Mouse (Mus musculus) ES-Bruce4 (cell line): ENCODE results near the gene Traf5. TPM values are rescaled to one million over a fixed set of nuclear protein-coding genes. Genes with fewer than 3 reads are reported as not detected.

ENCODE experiments used
- H3K27ac ChIP-seq: 2 replicates; pipeline ENCODE4 v1.5.1; 2012; ENCODE audit warnings: low read length, inconsistent platforms; ENCODE audit not compliant: insufficient read depth
- H3K27me3 ChIP-seq: 2 replicates; pipeline ENCODE4 v1.6.1; 2012; ENCODE audit warnings: mild to moderate bottlenecking, low read length, inconsistent platforms; ENCODE audit not compliant: control insufficient read depth, poor library complexity, insufficient read depth, severe bottlenecking
- H3K36me3 ChIP-seq: 2 replicates; pipeline ENCODE4 v1.6.1; 2012; ENCODE audit warnings: inconsistent platforms, mild to moderate bottlenecking, low read length, moderate library complexity; ENCODE audit not compliant: control insufficient read depth, poor library complexity, insufficient read depth, severe bottlenecking
- H3K4me1 ChIP-seq: one replicate; pipeline ENCODE4 v1.8.1; 2011; ENCODE audit warnings: low read length; ENCODE audit not compliant: control insufficient read depth, insufficient read depth
- H3K4me3 ChIP-seq: 2 replicates; pipeline ENCODE4 v1.5.1; 2011; ENCODE audit warnings: low read depth, mild to moderate bottlenecking, low read length
- H3K9ac ChIP-seq: 2 replicates; pipeline ENCODE4 v1.6.1; 2012; ENCODE audit warnings: low read depth, mild to moderate bottlenecking, inconsistent platforms; ENCODE audit not compliant: poor library complexity, severe bottlenecking
- H3K9me3 ChIP-seq: replicated peaks from 2 replicates; pipeline ENCODE4 v1.6.1; 2012; ENCODE audit warnings: mild to moderate bottlenecking, low read length, inconsistent platforms; ENCODE audit not compliant: control insufficient read depth, poor library complexity, insufficient read depth, severe bottlenecking
- CTCF ChIP-seq: IDR thresholded peaks from one replicate; pipeline ENCODE4 v1.8.1; 2011; ENCODE audit warnings: low read depth, low read length
- EP300 ChIP-seq: IDR thresholded peaks from 2 replicates; pipeline ENCODE4 v1.6.1; 2011; ENCODE audit warnings: low read depth, low read length; ENCODE audit not compliant: insufficient read depth
- POLR2A ChIP-seq: IDR thresholded peaks from one replicate; pipeline ENCODE4 v1.8.1; 2011; ENCODE audit warnings: low read length; ENCODE audit not compliant: insufficient read depth
- polyA plus RNA-seq: library from polyadenylated mRNA; stranded (reverse); fragments of >200 nt; gene quantifications from 2 replicates; pipeline ENCODE4 v1.2.4, GENCODE M21; 2011; ENCODE audit warnings: low read depth; ENCODE audit not compliant: missing spikeins, insufficient read depth, insufficient read length

The Traf5 gene
- polyA plus RNA-seq, 1 experiment, result 0.81 TPM

DNA sequence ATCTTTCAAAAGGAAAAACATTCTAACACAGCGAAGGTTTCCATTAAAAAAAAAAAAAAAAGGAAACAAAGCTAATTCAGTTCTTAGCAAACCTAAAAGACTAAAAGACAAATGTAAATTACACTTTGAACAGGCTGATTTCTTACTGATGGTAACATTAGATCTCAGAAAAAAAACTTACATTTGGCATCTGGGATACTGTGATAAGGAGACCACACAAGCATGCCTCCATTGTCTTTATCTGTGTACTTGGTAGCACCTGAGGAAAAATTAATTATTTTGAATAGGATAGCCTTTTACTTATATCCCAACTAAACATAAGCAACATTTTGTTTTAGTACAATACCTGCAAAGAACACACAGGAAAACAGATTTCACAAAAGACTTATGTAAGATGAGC lies 37.8 kb upstream of the Traf5 start:
- H3K36me3 ChIP-seq, result no peaks in the 10 kb centered on the region
- H3K9me3 ChIP-seq, result no peaks in the 10 kb centered on the region
- no peaks in the 10 kb centered on the region for H3K27me3 ChIP-seq

DNA sequence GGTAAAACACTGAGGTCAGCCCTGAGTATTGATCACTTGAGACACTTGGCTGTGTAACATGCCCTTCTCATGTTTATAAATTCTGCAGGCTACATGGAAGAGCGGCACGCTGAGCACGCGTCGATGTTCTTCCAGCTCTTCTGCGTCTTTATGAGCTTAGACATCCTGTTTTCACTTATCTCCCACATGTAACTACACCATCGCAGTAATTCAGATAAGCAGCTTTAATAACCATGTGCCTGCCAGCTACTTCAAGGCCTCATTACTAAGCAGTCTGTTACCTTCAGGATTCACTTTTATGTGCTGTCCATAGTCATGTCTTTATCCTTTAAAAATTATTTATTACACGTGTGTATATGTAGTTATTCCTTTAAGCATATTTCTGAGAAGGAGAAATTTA lies 36.0 kb upstream of the Traf5 start:
- TF ChIP-seq POLR2A (no peak), CTCF (no peak), EP300 (no peak)
- no peak overlapping the region for H3K4me3 ChIP-seq
- no peaks in the 10 kb centered on the region for H3K9me3 ChIP-seq
- H3K36me3 ChIP-seq, result no peaks in the 10 kb centered on the region
- H3K27ac ChIP-seq, result no peak overlapping the region
- no peak overlapping the region for H3K9ac ChIP-seq
- H3K27me3 ChIP-seq, result no peaks in the 10 kb centered on the region
- H3K4me1 ChIP-seq, result no peaks in the 10 kb centered on the region

More for the DNA sequence above, 37.8 kb upstream of the Traf5 start:
- no peak overlapping the region for H3K4me3 ChIP-seq
- TF ChIP-seq EP300 (no peak), POLR2A (no peak), CTCF (no peak)
- no peak overlapping the region for H3K9ac ChIP-seq
- H3K4me1 ChIP-seq, result no peaks in the 10 kb centered on the region
- no peak overlapping the region for H3K27ac ChIP-seq

DNA sequence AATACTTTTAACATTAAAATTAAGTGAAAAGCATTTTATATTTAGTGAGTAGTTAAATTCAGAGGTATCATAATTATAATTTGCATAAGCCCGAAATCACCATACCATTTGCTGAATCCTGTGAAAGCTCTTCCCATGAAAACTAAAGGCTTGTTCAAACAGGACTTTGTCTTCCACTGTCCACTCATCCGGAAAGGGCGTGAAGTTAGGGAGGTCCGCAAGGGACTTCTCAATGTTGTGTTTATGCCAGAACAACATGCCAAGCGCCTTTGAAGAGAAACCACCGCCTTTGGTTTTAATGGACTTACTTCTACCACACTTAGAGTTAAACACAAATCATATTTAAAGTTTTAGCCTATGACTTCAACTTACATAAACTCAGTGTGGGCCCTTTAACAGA lies 33.4 kb upstream of the Traf5 start:
- no peak overlapping the region for H3K9ac ChIP-seq
- H3K9me3 ChIP-seq, result no peaks in the 10 kb centered on the region
- H3K4me3 ChIP-seq, result no peak overlapping the region
- no peaks in the 10 kb centered on the region for H3K36me3 ChIP-seq
- H3K27ac ChIP-seq, result no peak overlapping the region
- TF ChIP-seq CTCF (no peak), POLR2A (no peak), EP300 (no peak)
- no peaks in the 10 kb centered on the region for H3K4me1 ChIP-seq
- H3K27me3 ChIP-seq, result no peaks in the 10 kb centered on the region

DNA sequence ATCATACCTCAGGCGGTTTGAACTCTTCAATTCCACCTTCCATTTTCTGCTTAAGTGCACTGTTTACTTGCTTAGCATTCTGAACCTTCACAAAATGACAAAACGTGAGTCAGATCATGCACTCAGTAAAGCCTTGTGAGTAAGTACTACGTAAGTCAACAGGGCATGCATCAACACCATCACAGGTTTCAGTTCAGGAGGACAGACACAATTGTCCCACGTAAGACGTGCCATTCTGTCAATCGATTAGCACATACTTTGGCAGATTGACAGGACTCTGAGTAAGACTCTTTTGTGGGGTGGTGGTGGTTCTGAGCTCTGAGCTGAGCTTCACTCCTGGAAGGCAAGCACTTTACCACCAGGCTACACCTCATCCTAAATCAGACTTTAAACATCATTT lies 23.9 kb upstream of the Traf5 start:
- no peak for TF ChIP-seq POLR2A
- TF ChIP-seq CTCF, result no peak
- TF ChIP-seq EP300, result no peak

GRCm38 (mm10) chr1:192115378-192115777 lies 23.0 kb upstream of the Traf5 start:
- Histone ChIP-seq H3K4me3 (no peak overlapping the region), H3K9ac (no peak overlapping the region), H3K36me3 (no peaks in the 10 kb centered on the region), H3K27ac (no peak overlapping the region), H3K4me1 (no peaks in the 10 kb centered on the region), H3K9me3 (no peaks in the 10 kb centered on the region), H3K27me3 (no peaks in the 10 kb centered on the region)
- TF ChIP-seq POLR2A, result no peak
- no peak for TF ChIP-seq EP300
- TF ChIP-seq CTCF, result no peak

More for the DNA sequence above, 23.9 kb upstream of the Traf5 start:
- Histone ChIP-seq H3K36me3 (no peaks in the 10 kb centered on the region), H3K27ac (no peak overlapping the region), H3K27me3 (no peaks in the 10 kb centered on the region), H3K4me3 (no peak overlapping the region), H3K9me3 (no peaks in the 10 kb centered on the region), H3K4me1 (no peaks in the 10 kb centered on the region), H3K9ac (no peak overlapping the region)

- Histone ChIP-seq H3K4me1 (no peaks in the 10 kb centered on the region), H3K9me3 (no peaks in the 10 kb centered on the region), H3K4me3 (no peak overlapping the region), H3K27me3 (no peaks in the 10 kb centered on the region), H3K9ac (no peak overlapping the region), H3K27ac (no peak overlapping the region), H3K36me3 (no peaks in the 10 kb centered on the region)
- TF ChIP-seq CTCF, result no peak
- no peak for TF ChIP-seq POLR2A
- TF ChIP-seq EP300, result no peak
These were observed 16.8 kb upstream of the Traf5 start for GRCm38 (mm10) chr1:192109169-192109568.
